Mouse (Mus musculus) heart, embryonic 16.5 days (tissue): ENCODE results near the gene Hdac4. TPM values are rescaled to one million over a fixed set of nuclear protein-coding genes. Genes with fewer than 3 reads are reported as not detected.
A peak's percentile ranks its signal among the peaks of the same experiment; 100 is the strongest.

ENCODE experiments used
- ATAC-seq: fragments of 200-750 bp; cut with Nextera tagmentation; replicated peaks from 2 replicates; pipeline ENCODE4 v1.8.0; 2017; ENCODE audit warnings: moderate number of reproducible peaks; ENCODE audit not compliant: insufficient read depth, low FRiP score; ENCODE audit errors: extremely low read depth
- H3K27ac ChIP-seq: fragments of 300-500 bp; sonication (generic); 2 replicates; pipeline ENCODE4 v1.5.1; 2014; ENCODE audit warnings: mild to moderate bottlenecking, low read length, control low read depth, moderate library complexity
- H3K27me3 ChIP-seq: fragments of 300-500 bp; sonication (generic); 2 replicates; pipeline ENCODE4 v1.6.1; 2014; ENCODE audit warnings: low read length, mixed read lengths; ENCODE audit not compliant: control insufficient read depth, insufficient read depth
- H3K36me3 ChIP-seq: fragments of 300-500 bp; sonication (generic); 2 replicates; pipeline ENCODE4 v1.6.1; 2014; ENCODE audit not compliant: control insufficient read depth, insufficient read depth
- H3K4me1 ChIP-seq: fragments of 300-500 bp; sonication (generic); 2 replicates; pipeline ENCODE4 v1.6.1; 2014; ENCODE audit warnings: low read length, mixed read lengths; ENCODE audit not compliant: control insufficient read depth, insufficient read depth
- H3K4me2 ChIP-seq: fragments of 300-500 bp; sonication (generic); 2 replicates; pipeline ENCODE4 v1.6.1; 2014; ENCODE audit warnings: low read depth, mild to moderate bottlenecking, control low read depth, low read length
- H3K4me3 ChIP-seq: fragments of 300-500 bp; sonication (generic); 2 replicates; pipeline ENCODE4 v1.5.1; 2014; ENCODE audit warnings: mild to moderate bottlenecking, control low read depth, low read length
- H3K9ac ChIP-seq: fragments of 300-500 bp; sonication (generic); 2 replicates; pipeline ENCODE4 v1.6.1; 2014; ENCODE audit warnings: low read length, control low read depth
- H3K9me3 ChIP-seq: fragments of 300-500 bp; sonication (generic); replicated peaks from 2 replicates; pipeline ENCODE4 v1.6.1; 2016; ENCODE audit warnings: low read length; ENCODE audit not compliant: control insufficient read depth
- WGBS: fragments of 180-500 bp; shearing (Covaris S2); extraction: QIAGEN DNeasy Blood & Tissue Kit; methylation state at CpG from one replicate; pipeline ENCODE4 v1.1.7; 2014; 5-methylcytosine and 5-hydroxymethylcytosine counted together
- polyA plus RNA-seq: library from polyadenylated mRNA; unstranded; fragments of >200 nt; fragmentation: Nextera tagmentation; extraction: Ambion mirVana; gene quantifications from 2 replicates; pipeline ENCODE4 v1.2.1, GENCODE M21; 2015

The Hdac4 gene
- polyA plus RNA-seq, 1 experiment from 2014 or later: 18.1 TPM

DNA sequence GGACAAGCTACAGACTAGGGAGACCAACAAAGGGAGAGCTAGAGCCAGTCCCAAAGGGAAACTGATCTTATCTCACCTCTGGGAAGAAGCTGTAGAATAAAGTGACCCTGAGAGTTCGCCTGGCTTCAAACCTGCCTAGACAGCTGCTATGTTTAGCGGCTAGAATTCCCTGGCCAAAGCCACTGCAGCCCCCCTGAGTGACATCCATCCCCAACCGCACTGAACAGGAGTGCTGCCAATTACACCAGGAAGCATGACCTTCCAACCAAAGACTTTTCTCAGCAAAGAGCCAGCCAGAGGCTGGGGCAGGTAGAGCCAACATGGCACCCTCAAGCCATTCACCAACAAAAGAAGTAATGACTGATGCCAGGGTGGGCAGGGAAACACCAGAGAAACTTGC lies 260.3 kb downstream of the Hdac4 start:
- Histone ChIP-seq H3K4me1 (peaks cover 9% of the 10 kb centered on the region), H3K9ac (no peak overlapping the region; the same call in 1 of the 2 replicates), H3K27ac (peak overlapping the region; percentile 42; the same call in 1 of the 2 replicates), H3K27me3 (no peaks in the 10 kb centered on the region), H3K4me2 (no peak overlapping the region), H3K36me3 (peaks cover 24% of the 10 kb centered on the region), H3K4me3 (no peak overlapping the region), H3K9me3 (no peaks in the 10 kb centered on the region)
- 53% methylated on average over 3 of the region's 3 CpGs for WGBS
- ATAC-seq: no peak

DNA sequence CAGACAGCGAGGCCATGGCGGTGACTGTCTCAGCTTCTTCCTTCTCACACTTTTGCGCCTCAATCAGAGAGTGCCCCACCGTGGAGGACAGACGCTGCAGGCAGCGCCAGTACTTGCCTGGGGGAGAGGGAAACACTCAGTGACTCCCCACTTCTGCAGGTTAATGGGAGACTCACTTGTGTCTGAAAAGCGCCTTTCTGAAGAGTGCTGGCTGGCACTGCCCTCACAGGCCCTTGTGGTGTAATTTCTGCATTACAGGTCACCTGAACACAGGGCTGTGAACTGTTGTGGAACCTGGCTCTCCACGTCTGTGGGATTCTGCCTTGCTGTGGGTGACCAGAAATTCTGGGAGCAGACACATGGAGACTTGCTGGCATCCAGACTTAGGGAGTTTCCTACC lies 261.8 kb downstream of the Hdac4 start:
- peaks cover 9% of the 10 kb centered on the region for H3K4me1 ChIP-seq
- H3K9me3 ChIP-seq: no peaks in the 10 kb centered on the region
- WGBS: 82% methylated on average over 8 of the region's 8 CpGs
- no peaks in the 10 kb centered on the region for H3K27me3 ChIP-seq
- H3K27ac ChIP-seq: no peak overlapping the region
- ATAC-seq: no peak
- no peak overlapping the region for H3K4me3 ChIP-seq
- peaks cover 20% of the 10 kb centered on the region for H3K36me3 ChIP-seq
- H3K4me2 ChIP-seq: no peak overlapping the region
- H3K9ac ChIP-seq: no peak overlapping the region

DNA sequence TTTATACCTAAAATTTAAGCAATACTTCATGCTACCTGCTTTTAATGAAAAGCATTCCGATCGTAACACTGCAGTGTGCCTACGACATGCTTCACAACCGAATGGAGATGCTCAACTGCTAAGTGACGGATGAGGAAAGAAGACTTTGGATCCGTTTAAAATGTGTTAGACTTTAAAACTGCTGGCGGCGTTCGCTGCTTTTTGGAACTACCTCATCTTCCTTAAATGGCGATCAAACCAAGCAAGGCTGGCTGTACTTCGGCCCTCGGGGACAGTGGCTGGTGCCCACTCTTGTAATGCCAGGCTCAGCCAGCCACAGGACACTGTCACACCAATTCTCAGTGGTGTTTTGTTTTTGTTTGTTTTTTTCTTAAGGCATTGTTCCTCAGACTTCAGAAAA lies 263.3 kb downstream of the Hdac4 start:
- no peak for ATAC-seq
- Histone ChIP-seq H3K36me3 (peaks cover 20% of the 10 kb centered on the region), H3K4me1 (peaks cover 12% of the 10 kb centered on the region), H3K9ac (no peak overlapping the region), H3K4me2 (no peak overlapping the region), H3K27me3 (no peaks in the 10 kb centered on the region), H3K4me3 (no peak overlapping the region), H3K9me3 (no peaks in the 10 kb centered on the region), H3K27ac (no peak overlapping the region)
- WGBS: 92% methylated on average over 12 of the region's 12 CpGs

DNA sequence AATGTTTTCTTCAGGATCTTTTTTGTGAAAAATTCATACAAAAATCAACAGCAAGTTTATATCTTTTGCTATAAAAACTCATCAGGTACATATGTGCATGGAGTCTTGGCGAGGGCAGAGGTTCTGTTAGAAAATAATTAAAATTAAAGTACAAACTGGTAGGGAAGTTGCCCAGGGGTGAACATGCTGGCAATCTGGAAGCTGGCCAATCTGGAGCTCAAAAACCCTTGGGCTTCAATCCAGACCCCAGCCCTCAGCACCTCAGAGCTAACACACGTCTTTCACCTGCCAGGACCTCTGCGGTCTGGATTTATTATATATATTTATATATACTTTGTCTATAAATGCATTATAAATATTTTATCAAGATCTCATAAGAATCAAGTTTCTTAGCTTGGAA lies 263.7 kb downstream of the Hdac4 start:
- no peak overlapping the region for H3K27ac ChIP-seq
- peaks cover 12% of the 10 kb centered on the region for H3K4me1 ChIP-seq
- no peak overlapping the region for H3K4me2 ChIP-seq
- 72% methylated on average over 3 of the region's 3 CpGs for WGBS
- no peaks in the 10 kb centered on the region for H3K9me3 ChIP-seq
- no peaks in the 10 kb centered on the region for H3K27me3 ChIP-seq
- H3K9ac ChIP-seq: no peak overlapping the region
- no peak overlapping the region for H3K4me3 ChIP-seq
- peaks cover 20% of the 10 kb centered on the region for H3K36me3 ChIP-seq
- ATAC-seq: no peak

DNA sequence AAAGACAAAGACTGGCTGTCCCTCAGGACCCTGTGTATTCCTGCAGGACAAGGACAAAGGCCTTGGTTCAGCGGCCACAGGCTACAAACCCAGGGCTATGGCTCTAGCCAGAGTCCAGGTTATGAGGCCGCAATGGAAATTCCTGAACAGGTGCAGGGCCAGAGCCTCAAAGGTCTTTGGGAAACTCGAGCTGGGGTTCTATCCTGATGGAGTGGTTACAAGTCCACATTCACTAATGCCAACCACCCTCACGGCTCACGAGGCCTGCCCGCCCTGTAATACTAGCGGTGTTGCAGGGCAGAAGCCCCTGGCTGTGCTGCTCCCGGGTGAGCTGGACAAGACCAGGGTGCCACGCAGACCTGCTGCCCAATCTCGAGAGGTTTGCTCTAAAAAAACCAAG lies 264.3 kb downstream of the Hdac4 start:
- whole genome bisulfite sequencing: 84% methylated on average over 10 of the region's 10 CpGs
- H3K36me3 ChIP-seq: peaks cover 20% of the 10 kb centered on the region
- no peaks in the 10 kb centered on the region for H3K9me3 ChIP-seq
- no peaks in the 10 kb centered on the region for H3K27me3 ChIP-seq
- H3K4me3 ChIP-seq: no peak overlapping the region
- H3K4me1 ChIP-seq: peaks cover 12% of the 10 kb centered on the region
- no peak overlapping the region for H3K4me2 ChIP-seq
- no peak overlapping the region for H3K27ac ChIP-seq
- no peak overlapping the region for H3K9ac ChIP-seq
- ATAC-seq: no peak

DNA sequence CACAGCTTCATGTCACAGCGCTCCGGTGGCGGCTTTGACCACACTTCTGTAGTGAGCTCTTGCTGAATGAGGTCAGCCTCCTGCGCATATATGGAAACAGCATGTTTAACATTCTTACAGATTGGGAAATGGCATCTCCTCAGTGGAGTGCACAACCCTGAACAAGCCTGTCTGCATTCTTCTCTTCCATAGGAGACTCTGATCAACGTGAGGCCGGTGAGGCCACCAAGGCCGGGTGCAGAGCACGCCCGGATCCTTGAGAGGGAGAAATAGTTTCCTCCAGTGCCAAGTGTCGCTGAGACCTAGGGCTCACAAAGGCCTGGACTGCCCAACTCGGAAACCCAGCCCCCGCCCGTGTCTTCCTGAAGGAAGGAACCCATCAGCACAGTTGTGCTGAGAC lies 266.4 kb downstream of the Hdac4 start:
- H3K4me3 ChIP-seq: no peak overlapping the region
- peaks cover 11% of the 10 kb centered on the region for H3K36me3 ChIP-seq
- no peak overlapping the region for H3K27ac ChIP-seq
- no peak overlapping the region for H3K9ac ChIP-seq
- peak; percentile 40; the same call in 1 of the 2 replicates for ATAC-seq
- 65% methylated on average over 13 of the region's 13 CpGs for WGBS
- H3K27me3 ChIP-seq: no peaks in the 10 kb centered on the region
- no peak overlapping the region for H3K4me2 ChIP-seq
- no peaks in the 10 kb centered on the region for H3K9me3 ChIP-seq
- H3K4me1 ChIP-seq: peaks cover 2% of the 10 kb centered on the region; the same call in 1 of the 2 replicates

DNA sequence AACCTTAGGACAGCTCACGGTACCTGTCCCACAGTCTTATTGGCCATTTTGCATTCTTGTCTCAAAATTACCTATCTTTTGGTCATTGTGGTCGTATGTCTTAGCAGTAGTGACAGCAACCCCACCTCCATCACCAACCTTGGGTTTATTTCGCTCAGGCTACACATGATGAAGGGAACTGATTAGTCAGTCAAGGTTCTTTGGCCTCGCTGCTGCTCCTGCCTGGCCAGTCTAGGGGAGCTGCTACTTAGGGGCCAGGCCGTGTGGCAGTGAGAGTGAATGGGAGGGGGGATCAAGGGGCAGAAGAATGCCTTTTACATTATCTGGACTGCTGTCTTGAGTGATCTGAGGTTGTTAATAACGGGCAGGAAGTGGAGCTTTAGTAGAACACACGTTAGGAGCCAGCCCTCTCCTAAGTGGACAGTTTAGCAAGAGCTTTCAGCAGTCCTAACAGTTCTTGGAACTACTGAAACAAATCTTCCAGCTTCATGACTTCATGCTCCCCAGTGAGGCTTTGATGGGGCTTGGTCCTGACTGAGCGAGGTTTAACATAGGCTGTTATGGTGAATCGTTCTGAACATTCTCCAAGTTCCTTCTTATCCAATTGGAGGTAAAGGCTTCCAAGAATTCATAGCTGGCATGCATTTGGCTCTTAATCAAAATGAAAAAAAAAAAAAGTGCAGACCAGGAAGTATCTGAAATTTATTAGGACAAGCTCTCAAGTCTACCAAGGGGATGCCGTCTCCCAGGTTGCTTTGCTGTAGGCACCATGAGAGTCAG lies 267.8 kb downstream of the Hdac4 start:
- WGBS: 60% methylated on average over 10 of the region's 10 CpGs
- Histone ChIP-seq H3K36me3 (peaks cover 2% of the 10 kb centered on the region), H3K4me3 (no peak overlapping the region), H3K27me3 (no peaks in the 10 kb centered on the region), H3K4me2 (no peak overlapping the region), H3K4me1 (peaks cover 4% of the 10 kb centered on the region), H3K27ac (peak overlapping the region; percentile 34; the same call in 1 of the 2 replicates), H3K9me3 (no peaks in the 10 kb centered on the region), H3K9ac (no peak overlapping the region)
- ATAC-seq: no peak

DNA sequence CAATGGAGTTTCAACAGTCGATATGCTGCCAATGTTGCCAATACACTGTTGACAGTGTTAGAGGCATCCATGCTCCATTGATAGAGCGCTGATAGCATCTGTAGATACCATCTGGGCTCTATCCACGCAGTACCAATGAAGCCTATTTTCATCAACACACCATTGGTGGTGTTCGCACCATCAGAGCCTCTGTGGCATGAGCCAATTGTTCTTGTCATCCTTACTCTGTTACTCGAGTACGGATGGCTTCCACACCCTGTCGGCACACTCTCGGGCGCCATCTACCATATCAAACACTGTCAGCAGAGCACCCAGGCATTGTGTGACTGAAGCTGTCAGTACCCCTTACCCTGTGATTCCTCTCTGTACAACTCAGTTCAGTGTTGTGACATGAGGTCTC lies 271.9 kb downstream of the Hdac4 start:
- H3K27ac ChIP-seq: no peak overlapping the region
- 83% methylated on average over 9 of the region's 9 CpGs for WGBS
- no peak for ATAC-seq
- no peaks in the 10 kb centered on the region for H3K9me3 ChIP-seq
- no peak overlapping the region for H3K4me2 ChIP-seq
- H3K9ac ChIP-seq: no peak overlapping the region
- no peaks in the 10 kb centered on the region for H3K36me3 ChIP-seq
- H3K27me3 ChIP-seq: no peaks in the 10 kb centered on the region
- peaks cover 34% of the 10 kb centered on the region for H3K4me1 ChIP-seq
- H3K4me3 ChIP-seq: no peak overlapping the region

DNA sequence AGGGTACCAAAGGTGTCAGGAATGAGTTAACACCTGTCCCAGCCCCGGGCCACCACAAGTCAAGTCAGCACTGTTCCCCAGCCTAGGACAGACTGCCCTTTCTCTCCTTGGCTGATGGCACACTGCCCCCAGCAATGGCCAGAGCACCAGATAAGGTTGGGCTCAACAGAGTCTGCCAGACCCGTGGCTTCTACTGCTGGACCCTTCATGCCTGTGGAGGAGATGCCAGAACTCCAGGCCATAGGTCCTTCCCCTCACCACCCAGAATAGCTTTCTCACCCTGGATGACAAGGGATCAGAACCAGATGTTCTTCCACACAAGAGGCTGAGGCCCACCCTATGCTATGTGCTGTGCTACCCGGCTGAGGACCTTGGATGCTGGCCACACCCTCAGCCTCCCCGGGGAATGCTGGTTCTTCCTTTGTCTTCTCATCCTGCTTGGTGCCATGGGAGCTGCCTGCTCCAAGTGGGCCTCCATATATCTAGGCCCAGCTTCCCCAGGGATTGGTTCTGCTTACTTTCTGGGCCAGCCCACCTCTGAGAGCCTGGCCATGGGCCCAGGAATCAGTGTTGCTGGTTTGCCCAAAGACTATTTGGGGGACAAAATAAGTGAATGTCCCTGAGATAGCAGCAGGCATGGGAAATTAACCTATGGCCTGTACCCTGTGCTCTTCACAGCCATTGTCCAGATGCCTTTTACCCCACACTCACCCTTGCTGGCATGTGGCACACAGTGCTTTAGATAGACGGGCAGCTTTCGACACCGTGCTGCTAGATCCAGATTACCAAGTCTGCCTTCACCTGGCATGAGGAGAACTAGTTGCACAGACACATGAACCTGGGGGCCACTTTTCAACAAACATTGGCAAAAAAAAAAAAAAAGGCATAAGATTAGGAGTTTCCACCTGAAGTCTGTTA lies 273.0 kb downstream of the Hdac4 start:
- no peak for ATAC-seq
- Histone ChIP-seq H3K9me3 (no peaks in the 10 kb centered on the region), H3K36me3 (no peaks in the 10 kb centered on the region), H3K4me2 (no peak overlapping the region), H3K4me3 (no peak overlapping the region), H3K27ac (no peak overlapping the region), H3K27me3 (no peaks in the 10 kb centered on the region), H3K9ac (no peak overlapping the region), H3K4me1 (peaks cover 32% of the 10 kb centered on the region)
- WGBS: 54% methylated on average over 7 of the region's 7 CpGs
